Mouse (Mus musculus) left cerebral cortex, adult 11 months (tissue): ENCODE measurements at regions not wholly inside any gene's neighbourhood (a gene's known extent, or its start where the extent isn't known, plus 50 kb on each side); places are given as distances from the start of the nearest gene placed in this dataset.

Experiments used
- DNase-seq: peaks from one replicate; pipeline ENCODE4 v3.0.0; 2022; ENCODE audit warnings: low spot score

GRCm38 (mm10) chr12:26885831-26886634 is 417.0 kb downstream of the Cmpk2 start:
- no peak for DNase-seq

GRCm38 (mm10) chr12:26885083-26885482 is 416.1 kb downstream of the Cmpk2 start:
- no peak for DNase-seq

GRCm38 (mm10) chr12:26884156-26884555 is 415.2 kb downstream of the Cmpk2 start:
- DNase-seq: no peak

- DNase-seq: no peak
Measured at GRCm38 (mm10) chr12:26877691-26878121, 408.7 kb downstream of the Cmpk2 start.

- no peak for DNase-seq
Measured at GRCm38 (mm10) chr12:26877284-26877683, 408.3 kb downstream of the Cmpk2 start.

GRCm38 (mm10) chr12:26872466-26872865 is 403.5 kb downstream of the Cmpk2 start:
- no peak for DNase-seq

- no peak for DNase-seq
Measured at GRCm38 (mm10) chr12:26867731-26868130, 398.7 kb downstream of the Cmpk2 start.

GRCm38 (mm10) chr12:26855091-26855516 is 386.1 kb downstream of the Cmpk2 start:
- DNase-seq: no peak

- no peak for DNase-seq
Measured at GRCm38 (mm10) chr12:26844917-26845316, 375.9 kb downstream of the Cmpk2 start.

GRCm38 (mm10) chr12:26842696-26843095 is 373.7 kb downstream of the Cmpk2 start:
- DNase-seq: no peak

- DNase-seq: no peak
Measured at GRCm38 (mm10) chr12:26821257-26821968, 352.4 kb downstream of the Cmpk2 start.

- DNase-seq: no peak
Measured at GRCm38 (mm10) chr12:26817866-26818265, 348.9 kb downstream of the Cmpk2 start.

- DNase-seq: no peak
Measured at GRCm38 (mm10) chr12:26815771-26816170, 346.8 kb downstream of the Cmpk2 start.

GRCm38 (mm10) chr12:26810565-26811177 is 341.7 kb downstream of the Cmpk2 start:
- no peak for DNase-seq

- no peak for DNase-seq
Measured at GRCm38 (mm10) chr12:26809670-26810069, 340.7 kb downstream of the Cmpk2 start.

GRCm38 (mm10) chr12:26802542-26802941 is 333.5 kb downstream of the Cmpk2 start:
- DNase-seq: no peak

- DNase-seq: no peak
Measured at GRCm38 (mm10) chr12:26799310-26799709, 330.3 kb downstream of the Cmpk2 start.

GRCm38 (mm10) chr12:26796367-26796766 is 327.4 kb downstream of the Cmpk2 start:
- DNase-seq: no peak

GRCm38 (mm10) chr12:26789336-26789846 is 320.4 kb downstream of the Cmpk2 start:
- no peak for DNase-seq

GRCm38 (mm10) chr12:26785550-26785949 is 316.5 kb downstream of the Cmpk2 start:
- DNase-seq: no peak

- no peak for DNase-seq
Measured at GRCm38 (mm10) chr12:26784426-26784825, 315.4 kb downstream of the Cmpk2 start.

- no peak for DNase-seq
Measured at GRCm38 (mm10) chr12:26783800-26784199, 314.8 kb downstream of the Cmpk2 start.

- DNase-seq: peak; percentile 48
Measured at GRCm38 (mm10) chr12:26781537-26781936, 312.5 kb downstream of the Cmpk2 start.
